Mouse (Mus musculus): Measurements from ENCODE around the gene Stk17b. TPM values are rescaled to one million over a fixed set of nuclear protein-coding genes. Genes with fewer than 3 reads are reported as not detected.
A peak's percentile ranks its signal among the peaks of the same experiment; 100 is the strongest.
"Not testable (repeated sequence)": the region's sequence is repeated elsewhere in the genome, so short reads cannot be mapped to it uniquely, and the experiment has no call there.

Gene Stk17b
- total RNA-seq, 4 experiments from 2014 or later = 6.3 to 7.3 (median 6.8) TPM

DNA sequence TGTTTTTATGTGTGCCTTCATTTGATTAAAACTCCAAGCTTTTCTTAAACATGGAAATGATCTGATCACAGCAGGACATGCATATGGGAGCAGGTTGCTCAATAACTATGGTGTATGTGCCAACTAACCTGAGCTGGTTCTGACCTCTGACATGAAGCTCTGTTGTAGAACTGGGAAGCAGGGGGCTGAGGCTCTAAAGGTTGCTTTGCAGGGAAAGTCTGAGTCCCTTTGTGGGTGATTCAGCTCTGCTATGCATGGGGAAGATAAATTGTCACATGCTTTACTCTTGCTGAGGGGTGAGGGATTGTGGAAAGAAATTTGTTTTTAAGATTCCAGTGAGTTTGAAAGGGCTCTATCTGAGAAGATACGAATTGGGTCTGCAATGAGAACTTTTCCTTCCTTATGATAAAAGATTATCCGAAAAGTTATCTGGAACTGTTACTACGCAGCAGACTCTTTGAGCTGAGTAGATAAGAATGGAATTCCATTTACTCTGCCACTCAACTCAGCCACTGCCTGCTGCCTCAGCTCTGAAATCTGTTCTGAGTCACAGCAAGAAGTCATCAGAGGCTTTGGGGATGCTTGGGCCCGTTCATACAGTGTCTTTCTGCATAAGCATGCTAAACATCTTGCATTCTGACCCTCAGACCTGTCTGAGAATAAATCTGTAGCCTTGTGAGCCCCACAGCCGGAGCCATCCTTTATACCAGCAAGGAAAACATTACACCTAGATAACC, 56.4 kb downstream of the Stk17b start:
- no peak for DNase-seq (ENCODE audit: low spot score in 2 of 2)

DNA sequence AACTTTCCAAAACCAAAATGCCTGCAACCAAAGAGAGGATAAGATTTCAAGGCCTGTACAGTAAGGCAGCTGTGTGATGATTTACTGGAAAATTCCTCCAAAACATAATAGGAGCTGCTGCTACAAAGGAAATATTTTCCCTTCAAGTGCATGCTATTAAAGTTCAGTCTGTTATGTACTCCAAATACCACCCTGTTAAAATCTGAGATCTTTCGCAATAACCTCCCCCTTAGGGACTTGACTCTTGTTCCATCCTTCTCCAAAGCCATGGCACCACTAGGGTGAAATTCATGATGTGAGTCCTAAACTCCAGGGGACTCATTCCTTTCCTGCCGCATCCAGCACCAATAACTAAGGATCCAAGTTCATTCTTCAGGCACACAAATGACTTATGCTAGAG, 58.1 kb downstream of the Stk17b start:
- DNase-seq (ENCODE audit: low spot score in 2 of 2) = no peak

DNA sequence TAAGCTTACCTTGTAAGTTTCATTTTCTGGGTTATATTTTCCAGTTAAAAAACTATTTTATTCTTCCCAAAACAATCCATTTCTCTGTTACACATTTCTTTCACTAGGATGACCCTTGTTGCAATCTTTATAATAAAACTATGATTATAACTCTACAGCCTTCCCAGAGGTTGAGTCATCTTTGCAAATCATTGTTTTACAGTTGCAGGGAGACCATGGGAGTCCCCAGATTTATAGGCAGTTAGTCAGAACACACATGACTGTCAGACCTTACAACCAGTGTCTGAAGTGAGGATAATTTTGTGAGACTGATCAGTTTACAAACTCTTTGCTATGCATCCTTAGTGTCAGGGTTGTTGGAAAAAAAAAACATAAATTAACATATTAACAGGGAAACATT, 63.7 kb downstream of the Stk17b start:
- no peak for DNase-seq (ENCODE audit: low spot score in 2 of 2)

DNA sequence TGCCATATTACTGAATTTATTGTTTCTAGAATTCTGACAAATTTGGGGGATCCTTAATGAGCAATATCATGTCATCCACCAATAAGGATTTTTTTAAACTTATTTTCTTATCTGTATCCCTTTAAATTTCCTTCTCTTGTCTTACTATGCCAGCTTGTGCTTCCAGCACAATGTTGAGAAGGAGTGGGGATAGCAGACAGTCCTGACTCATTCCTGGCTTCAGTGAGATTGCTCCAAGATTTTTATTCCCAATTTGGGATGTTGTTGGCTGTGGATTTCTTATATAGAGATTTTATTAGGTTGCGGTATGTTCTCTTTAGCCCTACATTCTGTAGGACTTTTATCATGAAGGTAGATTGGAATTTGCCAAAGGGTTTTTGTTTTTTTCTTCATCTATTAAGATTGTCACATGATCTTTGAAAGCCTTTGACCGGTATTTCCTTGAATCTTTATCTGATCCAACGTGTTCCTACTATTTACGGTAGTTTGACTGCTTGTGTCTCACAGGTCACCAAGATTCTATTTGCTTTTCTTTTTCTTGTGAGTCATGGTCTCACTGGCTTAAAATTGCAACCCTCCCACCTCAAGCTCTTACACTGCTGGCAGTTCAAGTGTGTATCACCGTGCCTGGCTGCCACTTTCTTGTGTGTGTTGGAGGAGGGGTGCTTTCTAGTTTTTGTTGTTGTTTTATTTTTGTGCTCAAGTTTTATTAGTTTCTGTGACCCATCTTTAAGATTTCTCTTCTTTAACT, 64.2 kb downstream of the Stk17b start:
- DNase-seq (ENCODE audit: low spot score in 2 of 2) = no peak

DNA sequence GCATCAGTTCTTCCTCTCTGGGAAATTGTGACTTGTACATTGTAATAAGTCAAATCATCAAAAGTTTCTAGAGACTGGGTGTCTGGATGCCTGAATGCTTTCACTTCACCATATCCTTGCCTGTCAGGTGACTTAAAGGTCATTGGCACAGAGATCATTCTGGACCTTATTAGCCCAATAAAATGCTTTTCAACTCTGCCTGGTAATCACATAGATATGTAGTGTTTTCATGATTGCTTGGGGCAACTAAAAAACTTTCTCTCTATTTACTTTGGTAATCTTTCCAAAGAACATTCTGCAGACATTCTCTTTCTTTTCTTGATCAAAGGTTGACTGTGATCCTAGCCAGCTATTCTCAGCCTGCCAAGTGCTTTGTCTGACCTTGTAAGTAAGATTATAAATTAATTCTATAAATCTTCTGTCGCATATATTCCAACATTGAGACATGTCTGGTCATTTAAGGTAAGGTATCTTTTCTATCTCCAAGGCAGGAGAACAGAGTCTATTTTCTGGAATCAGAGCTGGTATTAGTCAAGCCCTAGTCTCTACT, 69.0 kb downstream of the Stk17b start:
- no peak for DNase-seq (ENCODE audit: low spot score in 2 of 2)

DNA sequence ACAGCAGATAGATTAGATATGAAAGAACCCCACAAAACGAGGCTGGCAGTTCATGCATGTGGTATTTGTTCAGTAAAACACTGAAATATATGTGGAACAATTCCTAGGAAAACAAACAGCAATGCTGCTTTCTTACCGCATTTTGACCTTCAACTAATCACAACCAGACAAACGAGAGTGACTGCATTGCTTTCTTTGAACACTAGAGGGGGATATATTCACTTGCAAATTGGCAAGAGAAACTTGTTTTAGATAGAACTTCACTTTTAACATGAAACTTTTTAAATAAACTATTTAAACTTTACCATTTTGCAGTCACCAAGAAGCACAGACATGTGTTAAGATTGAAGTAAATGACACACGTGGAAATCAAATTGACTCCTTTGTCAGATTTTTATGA, 69.6 kb downstream of the Stk17b start:
- no peak for DNase-seq (ENCODE audit: low spot score in 2 of 2)

DNA sequence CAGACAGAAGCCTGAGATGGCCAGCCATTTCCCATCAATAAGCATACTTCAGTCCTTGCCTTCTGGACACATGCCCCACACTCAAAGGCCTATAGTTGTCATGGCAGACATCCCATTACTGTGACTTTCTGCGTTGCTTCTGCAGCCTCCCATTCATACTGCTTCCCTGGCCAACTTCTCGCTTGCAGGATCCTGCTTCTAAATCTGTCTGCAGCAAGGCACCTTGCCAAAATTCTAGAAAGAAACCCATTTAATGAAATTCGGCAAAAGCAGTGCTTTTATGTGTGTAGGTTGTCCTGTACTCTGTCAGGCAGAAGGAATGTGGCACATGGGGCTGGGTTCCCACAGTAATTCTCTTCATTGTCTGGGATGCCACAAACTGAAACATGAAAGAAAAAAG, 71.6 kb downstream of the Stk17b start:
- peak; percentile 6 to 59 for DNase-seq (ENCODE audit: low spot score in 2 of 2)

DNA sequence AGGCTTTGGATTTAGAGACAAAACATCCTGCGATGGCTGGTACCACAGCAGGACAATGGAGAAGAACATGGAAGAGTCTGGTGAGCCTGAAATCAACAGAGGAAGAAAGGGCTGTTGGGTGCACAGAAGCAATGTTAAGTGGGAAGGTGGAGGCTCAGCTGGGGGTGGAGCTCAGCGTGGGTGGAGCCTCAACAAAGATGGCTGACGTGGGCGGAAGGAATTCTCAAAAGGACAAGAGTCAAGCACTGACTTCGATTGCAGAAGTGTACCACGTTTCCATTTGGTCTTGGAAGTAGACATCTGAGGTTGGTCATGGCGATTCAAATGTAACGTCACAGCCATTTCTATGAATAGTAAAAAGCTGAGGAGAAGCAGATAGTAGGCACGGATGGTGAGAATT, 74.0 kb downstream of the Stk17b start:
- no peak for DNase-seq (ENCODE audit: low spot score in 2 of 2)

DNA sequence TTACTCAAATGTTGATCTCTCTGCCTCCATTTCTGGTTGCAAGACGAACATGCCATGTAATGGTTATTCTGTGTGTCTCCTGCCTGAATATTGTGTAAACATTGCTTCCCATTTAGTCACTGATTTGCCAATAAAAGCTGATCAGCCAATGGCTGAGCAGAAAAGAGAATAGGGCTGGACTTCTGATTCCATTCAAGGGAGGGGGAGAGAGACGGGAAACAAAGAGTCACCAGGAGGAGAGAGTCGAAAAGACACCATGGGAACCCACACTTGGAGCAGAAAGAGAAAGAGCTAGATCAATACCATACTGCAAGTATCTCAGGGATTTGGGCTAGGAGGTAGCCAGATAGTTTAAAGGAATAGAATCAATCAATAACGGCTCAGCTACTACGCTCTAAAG, 75.4 kb downstream of the Stk17b start:
- DNase-seq (ENCODE audit: low spot score in 2 of 2) = not testable (repeated sequence)

DNA sequence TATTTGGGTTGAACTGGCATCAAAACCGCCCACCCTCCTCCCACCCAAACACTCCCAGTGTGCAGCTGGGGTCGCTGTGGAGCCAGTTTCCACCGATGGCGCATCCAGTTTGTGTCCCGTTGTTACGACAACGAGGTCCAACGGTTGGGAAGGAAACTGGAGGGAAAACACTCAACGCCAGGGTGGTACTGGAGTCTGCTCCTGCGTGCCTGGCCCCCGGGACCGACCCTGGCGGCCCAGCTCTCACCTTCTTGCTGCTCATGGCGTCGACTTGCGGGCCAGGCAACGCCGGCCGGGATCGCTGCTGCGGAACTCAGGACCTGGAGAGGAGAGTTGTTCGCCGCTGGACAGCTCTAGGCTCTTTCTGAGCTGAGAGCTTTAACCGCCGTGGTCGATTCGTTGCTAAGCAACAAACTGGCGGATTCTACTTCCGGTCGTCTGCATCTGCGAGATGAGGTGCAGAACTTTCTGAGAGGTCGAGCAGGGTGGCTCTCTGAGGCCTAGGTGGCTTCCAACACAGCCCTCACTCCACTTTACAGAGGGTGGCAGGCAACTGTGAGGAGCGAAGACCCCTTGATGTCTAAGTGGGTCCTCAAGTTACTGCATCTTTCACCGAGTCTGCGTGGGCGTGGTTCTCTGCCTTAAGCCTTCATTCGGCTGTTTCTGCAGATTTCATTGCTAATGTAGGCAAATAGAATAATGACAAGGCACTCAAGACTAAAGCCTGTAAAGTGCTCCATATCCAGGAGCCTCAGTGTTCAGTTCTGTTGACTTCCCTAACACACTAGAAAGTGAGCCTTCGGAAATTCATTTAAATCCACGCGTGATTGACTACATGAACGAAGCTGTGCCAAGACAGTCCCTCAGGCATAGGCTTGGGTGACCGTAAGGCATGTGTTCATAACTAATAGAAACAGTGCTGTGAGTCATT, 78.3 kb downstream of the Stk17b start, which contains the start of gene Dnah7a:
Dnah7a (minus strand) TSS at position 354 of the 931 bp plus-strand sequence.
- DNase-seq (ENCODE audit: low spot score in 2 of 2) = peak; percentile 46 to 52

Other genes with a start within 250 kb of the Stk17b start
- 1 to 10 TPM; 4.9 to 7.5 (median 6.8) TPM for gene Dnah7a, start 78.4 kb downstream of the Stk17b start, total RNA-seq (2022)